Mouse (Mus musculus) ES-E14 (cell line): ENCODE results near the gene Clpb. TPM values are rescaled to one million over a fixed set of nuclear protein-coding genes. Genes with fewer than 3 reads are reported as not detected.

Experiments
- DNase-seq: peaks from one replicate; pipeline ENCODE4 v3.0.0-alpha.2; 2013; ENCODE audit warnings: low read depth, low spot score
- H3K27ac ChIP-seq: 2 replicates; pipeline ENCODE4 v1.5.1; 2012; ENCODE audit warnings: low read depth, mild to moderate bottlenecking, low read length, moderate library complexity, mixed read lengths; ENCODE audit not compliant: poor library complexity, insufficient read depth, severe bottlenecking
- H3K36me3 ChIP-seq: 2 replicates; pipeline ENCODE4 v1.6.1; 2012; ENCODE audit warnings: mild to moderate bottlenecking, low read length, moderate library complexity, mixed read lengths; ENCODE audit not compliant: control insufficient read depth, poor library complexity, insufficient read depth, severe bottlenecking
- H3K4me1 ChIP-seq, 2 experiments: fragments of 150-350 bp in 1 of 2; sonication (generic) in 1 of 2; 2 replicates each; pipeline ENCODE4 v1.6.1; 2012; ENCODE audit warnings: low read length in 2 of 2, mild to moderate bottlenecking in 1 of 2, mixed read lengths in 1 of 2; ENCODE audit not compliant: control insufficient read depth in 2 of 2, insufficient read depth in 2 of 2, poor library complexity in 1 of 2
- H3K4me3 ChIP-seq, 2 experiments: fragments of 150-350 bp in 1 of 2; sonication (generic) in 1 of 2; 2 replicates each; pipeline ENCODE4 v1.5.1; 2012; ENCODE audit warnings: low read length in 2 of 2, low read depth in 1 of 2, mild to moderate bottlenecking in 1 of 2, mixed read lengths in 1 of 2; ENCODE audit not compliant: insufficient read depth in 1 of 2, poor library complexity in 1 of 2, severe bottlenecking in 1 of 2
- H3K9ac ChIP-seq: 2 replicates; pipeline ENCODE4 v1.6.1; 2012; ENCODE audit warnings: low read depth, mild to moderate bottlenecking, low read length, mixed read lengths; ENCODE audit not compliant: poor library complexity, insufficient read depth, severe bottlenecking
- H3K9me3 ChIP-seq: fragments of 150-350 bp; sonication (generic); 2 replicates; pipeline ENCODE4 v1.6.1; 2012; ENCODE audit warnings: low read depth, mild to moderate bottlenecking, low read length; ENCODE audit not compliant: control insufficient read depth, insufficient read depth
- CHD2 ChIP-seq: IDR thresholded peaks from 2 replicates; pipeline ENCODE4 v1.6.1; 2014; ENCODE audit warnings: mild to moderate bottlenecking, low read depth, low read length, inconsistent platforms
- HCFC1 ChIP-seq: IDR thresholded peaks from 2 replicates; pipeline ENCODE4 v1.6.1; 2012; ENCODE audit warnings: low read length, inconsistent platforms, borderline replicate concordance; ENCODE audit not compliant: insufficient read depth
- MAFK ChIP-seq: IDR thresholded peaks from 2 replicates; pipeline ENCODE4 v1.6.1; 2014; ENCODE audit warnings: mild to moderate bottlenecking, low read depth, low read length, inconsistent platforms; ENCODE audit not compliant: insufficient read depth
- ZC3H11A ChIP-seq: IDR thresholded peaks from 2 replicates; pipeline ENCODE4 v1.6.1; 2012; ENCODE audit warnings: low read depth, mild to moderate bottlenecking, inconsistent platforms, low read length, borderline replicate concordance
- ZNF384 ChIP-seq: IDR thresholded peaks from 2 replicates; pipeline ENCODE4 v1.6.1; 2012; ENCODE audit warnings: low read depth, low read length, inconsistent platforms
- in situ Hi-C, 2 experiments: fragments of 600-800 bp; cut with MboI; formaldehyde crosslinking; loops; one replicate each; pipeline ENCODE4 v1.15.1; 2025; ENCODE audit warnings: low sequenced_read_pairs in 2 of 2, inconsistent platforms in 1 of 2; ENCODE audit not compliant: unreplicated experiment in 2 of 2
- total RNA-seq: library from RNA; depleted of rRNA; stranded (reverse); fragments of 300-350 nt; gene quantifications from 2 replicates; pipeline ENCODE4 v1.2.3, GENCODE M21; 2012

Gene Clpb
- total RNA-seq, 1 experiment: 197 TPM

DNA sequence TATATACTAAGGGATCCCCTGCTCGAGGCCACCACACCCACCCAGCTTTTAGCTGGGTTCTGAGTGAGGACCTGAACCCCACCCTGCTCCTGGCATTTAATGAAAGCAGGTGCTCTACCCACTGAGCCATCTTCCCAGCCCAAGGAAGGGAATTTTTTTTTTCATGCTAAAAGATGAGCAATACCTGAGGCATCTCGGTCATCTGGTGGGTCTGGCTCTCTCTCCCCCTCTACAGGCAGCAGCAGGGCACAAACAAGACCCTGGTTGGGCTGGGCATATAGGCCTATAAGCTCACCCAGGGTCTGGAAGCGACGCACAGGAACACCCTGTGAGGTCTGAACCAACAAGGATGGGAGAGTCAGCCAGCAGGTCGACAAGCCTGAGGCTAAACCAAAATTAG is 169.9 kb downstream of the Clpb start:
- no peak for DNase-seq
- Histone ChIP-seq H3K4me3 (no peak overlapping the region), H3K27ac (no peak overlapping the region), H3K4me1 (peaks cover 1 to 24% of the 10 kb centered on the region in 2 experiments; a peak in 3 of 4 replicates), H3K9ac (no peak overlapping the region), H3K9me3 (no peaks in the 10 kb centered on the region), H3K36me3 (peaks cover 51% of the 10 kb centered on the region)
- no peak for TF ChIP-seq ZC3H11A
- no peak for TF ChIP-seq CHD2
- no peak for TF ChIP-seq HCFC1
- TF ChIP-seq ZNF384: peak; percentile 81
- no peak for TF ChIP-seq MAFK
- in situ Hi-C loops: no loop called here

DNA sequence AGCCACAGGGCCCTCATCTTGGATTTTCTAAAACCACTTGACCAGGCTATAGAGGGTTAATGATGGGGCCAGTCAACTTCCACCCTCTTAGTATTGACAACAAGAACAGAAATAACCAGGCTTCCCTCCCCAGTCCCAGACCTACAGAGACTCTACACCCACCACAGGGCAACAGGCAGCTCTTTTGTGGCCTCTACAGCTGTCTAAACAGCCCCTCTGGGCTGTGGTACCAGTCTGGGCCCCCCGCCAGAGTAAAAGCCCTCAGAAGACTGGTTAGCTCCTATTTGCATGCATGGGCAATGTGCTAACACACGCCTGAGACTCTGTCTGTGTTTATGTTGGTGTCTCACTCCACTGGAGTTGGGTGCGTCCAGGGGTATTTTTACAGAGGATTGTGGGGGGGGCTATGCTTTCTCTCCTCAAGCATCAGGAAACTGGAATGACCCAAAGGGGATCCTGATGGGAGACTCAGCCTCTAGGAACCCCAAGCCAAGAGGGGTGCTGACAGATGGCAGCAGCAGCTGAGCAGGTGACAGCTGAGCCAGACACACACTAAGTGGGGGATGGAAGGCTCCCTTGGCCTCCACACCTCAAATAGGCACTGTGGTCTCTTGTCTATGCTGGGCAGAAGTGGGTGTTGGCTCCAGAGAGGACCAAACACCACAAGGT is 170.6 kb downstream of the Clpb start:
- Histone ChIP-seq H3K36me3 (peaks cover 44% of the 10 kb centered on the region), H3K4me1 (peaks cover 1 to 28% of the 10 kb centered on the region in 2 experiments; a peak in 3 of 4 replicates), H3K9me3 (no peaks in the 10 kb centered on the region), H3K27ac (no peak overlapping the region), H3K9ac (no peak overlapping the region), H3K4me3 (no peak overlapping the region)
- TF ChIP-seq MAFK (no peak), CHD2 (no peak), HCFC1 (no peak)
- DNase-seq: no peak
- in situ Hi-C loops: no loop called here

DNA sequence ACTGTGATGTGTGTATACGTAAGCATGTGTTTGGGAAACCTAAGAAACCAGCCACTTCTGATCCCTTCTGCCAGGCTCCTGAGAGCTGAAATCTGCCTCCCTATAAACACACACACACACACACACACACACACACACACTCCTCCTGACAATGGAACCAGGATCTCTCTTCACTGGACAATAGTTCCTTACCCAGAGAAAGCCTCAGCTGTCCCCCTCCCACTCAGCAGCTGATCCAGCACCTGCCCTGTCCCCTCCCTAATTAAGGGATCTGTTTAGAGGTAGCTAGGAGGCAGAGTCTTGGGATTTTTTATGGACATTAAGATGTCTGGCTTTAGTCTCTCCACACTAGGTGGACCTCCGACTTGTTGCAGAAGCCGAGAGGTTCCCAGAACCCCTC is 171.5 kb downstream of the Clpb start:
- Histone ChIP-seq H3K4me1 (peaks cover 6 to 29% of the 10 kb centered on the region in 2 experiments; a peak in 3 of 4 replicates), H3K9me3 (no peaks in the 10 kb centered on the region), H3K27ac (no peak overlapping the region), H3K9ac (no peak overlapping the region), H3K4me3 (no peak overlapping the region), H3K36me3 (peaks cover 37% of the 10 kb centered on the region)
- DNase-seq: no peak
- TF ChIP-seq CHD2: no peak
- no peak for TF ChIP-seq MAFK
- TF ChIP-seq ZNF384: no peak
- in situ Hi-C loops: no loop called here

DNA sequence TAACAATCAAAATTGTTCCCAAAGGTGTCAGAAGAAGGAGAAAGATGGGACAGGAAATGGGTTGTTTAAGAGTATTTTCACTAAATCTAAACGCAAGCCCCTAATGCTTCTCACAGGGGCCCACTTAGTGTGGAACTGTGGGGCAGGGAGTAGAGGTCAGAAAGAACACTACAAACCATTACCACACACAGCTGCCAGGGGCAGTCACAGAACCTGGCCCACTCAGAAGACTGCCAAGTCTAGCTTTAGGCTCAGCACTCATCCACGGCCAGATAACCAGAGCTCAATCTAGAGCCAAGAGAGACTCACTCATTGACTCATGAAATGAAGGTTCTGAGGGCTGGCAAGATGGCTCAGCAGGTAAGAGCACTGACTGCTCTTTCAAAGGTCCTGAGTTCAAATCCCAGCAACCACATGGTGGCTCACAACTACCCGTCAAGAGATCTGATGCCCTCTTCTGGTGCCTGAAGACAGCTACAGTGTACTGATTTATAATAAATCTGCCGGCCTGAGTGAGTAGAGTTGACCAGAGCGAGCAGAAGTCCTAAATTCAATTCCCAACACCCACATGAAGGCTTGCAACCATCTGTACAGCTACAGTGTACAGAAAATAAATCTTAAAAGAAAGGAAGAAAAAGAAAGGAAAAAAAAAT is 172.2 kb downstream of the Clpb start:
- in situ Hi-C loops: no loop called here
- Histone ChIP-seq H3K9me3 (no peaks in the 10 kb centered on the region), H3K27ac (no peak overlapping the region), H3K4me1 (peaks cover 6 to 33% of the 10 kb centered on the region in 2 experiments; a peak in 3 of 4 replicates), H3K36me3 (peaks cover 33% of the 10 kb centered on the region), H3K4me3 (peak overlapping the region; percentile 84 to 95), H3K9ac (no peak overlapping the region; the same call in 1 of the 2 replicates)
- TF ChIP-seq ZNF384 (no peak), CHD2 (no peak), MAFK (no peak), HCFC1 (no peak), ZC3H11A (no peak)
- DNase-seq: no peak
